Mouse (Mus musculus): ENCODE data around the gene Qtrt1.
A peak's percentile ranks its signal among the peaks of the same experiment; 100 is the strongest.

Gene Qtrt1

DNA sequence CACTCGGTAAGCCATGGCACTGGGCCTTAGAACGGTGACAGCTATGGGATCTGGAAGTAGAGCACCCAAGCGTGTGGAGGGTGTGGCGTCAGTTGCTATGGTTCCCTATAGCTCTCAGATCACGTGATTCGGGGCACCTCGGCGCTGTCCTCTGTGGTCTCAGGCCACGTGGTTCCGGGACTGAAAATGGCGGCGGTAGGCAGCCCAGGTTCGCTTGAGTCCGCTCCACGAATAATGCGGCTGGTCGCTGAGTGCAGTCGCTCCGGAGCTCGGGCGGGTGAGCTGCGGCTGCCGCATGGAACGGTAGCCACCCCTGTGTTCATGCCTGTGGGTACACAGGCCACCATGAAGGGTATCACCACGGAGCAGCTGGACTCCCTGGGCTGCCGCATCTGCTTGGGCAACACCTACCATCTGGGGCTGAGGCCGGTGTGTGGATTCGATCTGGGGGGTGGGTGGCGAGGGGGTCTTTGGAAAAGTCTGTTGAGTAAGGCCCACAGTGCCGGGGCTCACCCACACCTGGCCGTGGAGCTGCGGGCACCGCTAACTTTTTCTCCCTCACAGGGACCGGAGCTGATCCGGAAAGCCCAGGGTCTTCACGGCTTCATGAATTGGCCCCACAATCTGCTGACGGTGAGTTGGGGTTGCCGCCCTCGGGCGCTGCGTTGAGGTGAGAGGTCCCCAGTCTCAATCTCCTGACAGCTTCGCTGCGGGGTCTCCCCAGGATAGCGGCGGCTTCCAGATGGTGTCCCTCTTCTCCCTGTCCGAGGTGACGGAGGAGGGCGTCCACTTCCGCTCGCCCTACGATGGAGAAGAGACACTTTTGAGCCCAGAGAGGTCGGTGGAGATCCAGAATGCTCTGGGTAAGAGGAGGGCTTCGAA is at the start of gene Qtrt1:
Gene Qtrt1, plus strand, starts transcription at position 169 of the 882 bp plus-strand sequence.
- peak; percentile 92 for DNase-seq

DNA sequence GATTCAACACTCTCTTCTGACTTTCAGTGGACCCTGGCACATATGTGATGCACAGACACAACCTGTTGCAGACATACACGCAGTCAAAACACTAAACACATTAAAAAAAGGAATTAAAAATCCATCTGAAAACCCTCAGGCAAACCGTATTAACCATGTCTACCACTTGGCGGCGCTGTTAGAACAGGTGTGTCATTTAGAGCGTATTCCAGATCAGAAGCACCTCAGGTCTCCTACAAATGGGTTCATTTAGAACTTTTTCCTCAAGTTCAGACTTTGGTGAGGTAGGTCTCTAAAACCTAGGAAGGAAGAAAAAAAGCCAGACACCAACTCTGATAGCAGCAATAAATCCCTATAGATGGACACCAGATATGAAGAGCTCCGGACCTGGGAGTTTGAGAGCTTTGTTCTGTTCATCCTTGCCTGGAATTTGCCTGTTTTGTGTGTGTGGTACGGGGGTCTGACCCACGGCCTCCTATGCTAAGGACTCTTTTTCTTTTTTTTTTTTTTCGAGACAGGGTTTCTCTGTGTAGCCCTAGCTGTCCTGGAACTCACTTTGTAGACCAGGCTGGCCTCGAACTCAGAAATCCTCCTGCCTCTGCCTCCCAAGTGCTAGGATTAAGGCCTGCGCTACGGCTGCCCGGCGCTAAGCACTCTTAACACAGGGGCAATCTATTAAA is 45.0 kb upstream of the Qtrt1 start:
- peak; percentile 61 for DNase-seq

DNA sequence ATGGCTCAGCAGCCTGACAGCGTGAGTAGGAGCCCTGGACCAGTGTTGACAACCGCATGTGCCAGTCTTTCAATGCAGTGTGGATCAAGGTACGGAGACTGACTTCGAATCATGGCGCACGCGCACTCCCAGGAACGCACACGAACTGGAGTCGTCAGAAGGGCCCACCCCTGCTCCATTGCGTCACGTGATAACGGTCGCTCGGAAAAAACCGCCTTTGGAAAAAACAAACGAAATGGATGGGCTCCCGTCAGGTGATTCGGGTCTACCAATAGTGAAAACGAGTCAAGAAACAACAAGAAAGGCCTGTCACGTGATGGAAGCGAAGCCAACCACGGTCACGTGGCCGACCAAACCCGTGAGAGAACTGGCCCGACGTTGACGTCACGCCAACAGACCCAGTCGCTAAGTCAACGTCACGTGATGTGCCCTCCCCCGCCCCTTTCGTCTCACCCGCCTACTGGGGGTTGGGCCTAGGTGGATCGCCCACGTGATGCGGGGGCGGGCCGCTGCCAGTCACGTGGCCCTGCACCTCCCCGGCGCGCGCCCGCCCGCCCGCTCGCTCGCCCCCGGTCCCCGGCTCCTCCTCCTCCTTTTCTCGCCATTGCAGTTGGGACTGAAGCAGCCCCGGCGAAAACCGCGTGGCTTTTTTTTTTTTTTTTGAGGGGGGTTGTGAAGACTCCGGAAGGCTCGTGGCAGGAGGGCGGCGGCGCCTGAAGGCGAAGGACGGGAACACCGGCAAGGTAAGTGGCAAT is 44.1 kb upstream of the Qtrt1 start, which contains the start of gene Ilf3:
Gene Ilf3, plus strand, starts transcription at position 515 of the 755 bp plus-strand sequence.
- DNase-seq: peak; percentile 100

DNA sequence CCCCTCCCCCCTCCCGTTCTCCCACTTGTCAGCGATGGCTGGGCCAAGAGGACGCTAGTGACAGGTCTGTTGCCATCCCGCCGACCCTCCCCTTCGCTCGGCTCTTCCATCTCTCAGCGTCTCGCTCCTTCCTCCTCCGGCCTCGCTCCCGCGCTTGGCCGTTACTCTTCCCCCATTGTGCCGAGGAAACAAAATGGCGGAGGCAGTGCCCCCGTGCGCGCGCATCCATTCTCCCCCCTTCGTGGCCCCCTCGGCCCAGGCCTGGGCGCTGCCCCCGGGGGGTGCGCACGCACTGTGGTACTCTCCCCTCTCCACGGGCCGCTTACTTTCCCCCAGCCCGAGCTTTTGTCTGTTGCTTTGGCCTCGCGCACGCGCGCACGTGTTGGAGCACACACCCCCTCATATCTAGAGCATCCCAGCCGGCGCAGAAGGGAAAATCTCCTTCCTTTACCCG is 43.5 kb upstream of the Qtrt1 start:
- peak; percentile 58 for DNase-seq

DNA sequence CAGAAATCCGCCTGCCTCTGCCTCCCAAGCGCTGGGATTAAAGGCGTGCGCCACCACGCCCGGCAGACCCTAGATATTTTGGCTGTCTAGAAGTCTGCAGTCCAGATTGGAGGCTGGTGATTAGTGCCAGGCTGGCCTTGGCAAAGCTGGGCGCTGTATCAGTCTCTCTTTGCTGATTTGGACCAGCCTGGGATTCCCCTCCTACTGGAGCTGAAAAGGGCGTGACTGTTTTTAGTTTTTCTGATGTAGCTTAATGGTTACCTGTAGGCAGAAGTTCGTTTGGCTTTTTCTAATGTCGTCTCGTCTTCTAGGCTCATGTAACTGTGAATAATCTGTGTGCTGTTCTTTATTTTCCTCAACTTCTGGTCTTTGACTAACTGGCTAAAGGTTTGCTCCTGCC is 42.6 kb upstream of the Qtrt1 start:
- no peak for DNase-seq

DNA sequence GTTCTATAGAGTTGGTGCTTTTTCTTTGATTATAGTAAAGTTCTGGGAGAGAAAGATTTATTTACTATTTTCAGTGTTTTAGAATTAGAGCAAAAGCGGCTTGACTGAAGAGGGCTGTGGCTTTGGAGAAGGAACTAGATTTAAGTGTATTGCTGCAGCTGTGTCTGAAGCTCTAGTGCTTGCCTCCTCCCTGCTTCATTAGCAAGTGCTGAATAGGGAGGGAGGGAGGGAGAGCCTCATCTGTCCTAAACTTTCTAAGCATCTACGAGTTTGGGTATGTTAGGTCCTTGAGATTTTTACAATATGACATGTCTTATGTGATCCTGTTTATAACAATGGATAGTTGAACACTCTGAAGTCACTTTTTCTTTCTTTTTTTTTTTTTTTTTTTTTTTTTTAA is 40.8 kb upstream of the Qtrt1 start:
- no peak for DNase-seq

DNA sequence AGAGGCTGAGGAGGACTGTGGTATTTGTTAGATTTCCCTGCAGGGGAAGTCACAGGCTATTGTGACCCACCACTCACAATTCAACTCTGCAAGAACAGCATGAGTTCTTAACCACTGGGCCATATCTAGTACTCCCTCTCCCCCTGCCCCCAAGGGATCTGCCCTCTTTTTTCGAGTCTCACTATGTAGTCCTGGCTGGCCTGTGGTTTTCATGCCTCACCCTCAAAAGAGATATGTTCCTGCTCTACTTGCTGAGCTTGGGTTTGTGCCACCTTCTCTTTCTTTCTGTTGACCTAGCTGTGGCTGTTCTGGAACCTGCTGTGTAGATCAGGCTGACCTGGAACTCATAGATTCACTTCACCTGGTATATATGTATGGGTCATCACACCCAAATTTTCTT is 39.1 kb upstream of the Qtrt1 start:
- no peak for DNase-seq

DNA sequence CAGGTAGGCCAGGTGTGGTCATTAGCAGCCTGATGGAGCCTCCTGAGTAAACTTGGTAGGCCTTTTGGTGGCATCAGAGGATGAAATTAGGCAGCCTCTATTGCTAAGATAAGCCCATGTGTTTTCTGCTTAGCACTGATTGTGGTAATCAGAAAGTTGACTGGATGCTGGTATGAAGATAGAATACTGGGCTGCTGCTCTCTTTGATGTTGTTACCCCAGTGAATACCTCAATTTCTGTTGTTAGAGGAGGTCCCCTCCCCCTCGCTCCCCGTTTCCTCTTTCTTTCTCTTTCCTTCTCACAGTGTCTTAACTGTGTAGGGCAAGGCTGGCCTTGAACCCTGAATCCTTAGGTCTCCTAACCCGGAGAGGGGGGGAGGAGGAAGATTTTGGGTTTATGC is 32.4 kb upstream of the Qtrt1 start:
- DNase-seq: no peak

DNA sequence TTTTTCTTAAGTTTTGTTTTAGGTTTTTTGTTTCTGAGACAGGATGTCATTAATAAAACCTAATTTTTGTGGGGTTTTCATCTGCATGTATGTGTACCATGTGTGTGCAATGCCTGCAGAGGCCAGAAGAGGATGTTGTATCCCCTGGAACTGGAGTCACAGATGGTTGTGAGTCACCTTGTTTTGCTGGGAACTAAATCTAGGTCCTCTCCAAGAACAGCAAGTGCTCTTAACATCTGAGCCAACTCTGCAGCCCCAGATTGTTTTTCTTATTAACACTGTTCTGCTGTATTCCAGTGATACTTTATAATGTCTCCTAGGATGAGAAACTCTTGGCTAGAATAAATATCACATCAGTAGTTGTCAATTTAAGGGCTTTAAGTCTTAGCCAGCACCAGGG is 30.8 kb upstream of the Qtrt1 start:
- no peak for DNase-seq

DNA sequence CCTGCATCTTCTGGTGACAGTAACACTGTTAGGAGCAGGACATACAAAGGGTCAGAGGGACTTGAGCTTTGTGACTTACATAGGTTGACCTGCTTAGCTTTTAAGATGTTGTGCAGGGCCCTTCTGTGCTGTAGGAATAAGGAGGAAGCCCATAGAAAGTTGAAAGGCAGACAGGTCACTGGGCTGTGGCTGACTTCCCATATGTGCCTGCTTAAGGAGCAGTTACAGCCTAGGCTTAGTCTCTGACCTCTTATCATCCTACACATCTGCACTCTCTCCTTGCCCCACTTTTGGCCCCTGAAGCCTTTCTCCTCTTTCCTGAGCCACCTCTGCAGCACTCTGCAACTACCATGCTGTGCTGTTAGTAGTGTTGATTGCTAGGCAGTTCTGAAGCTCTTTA is 27.7 kb upstream of the Qtrt1 start:
- DNase-seq: no peak

DNA sequence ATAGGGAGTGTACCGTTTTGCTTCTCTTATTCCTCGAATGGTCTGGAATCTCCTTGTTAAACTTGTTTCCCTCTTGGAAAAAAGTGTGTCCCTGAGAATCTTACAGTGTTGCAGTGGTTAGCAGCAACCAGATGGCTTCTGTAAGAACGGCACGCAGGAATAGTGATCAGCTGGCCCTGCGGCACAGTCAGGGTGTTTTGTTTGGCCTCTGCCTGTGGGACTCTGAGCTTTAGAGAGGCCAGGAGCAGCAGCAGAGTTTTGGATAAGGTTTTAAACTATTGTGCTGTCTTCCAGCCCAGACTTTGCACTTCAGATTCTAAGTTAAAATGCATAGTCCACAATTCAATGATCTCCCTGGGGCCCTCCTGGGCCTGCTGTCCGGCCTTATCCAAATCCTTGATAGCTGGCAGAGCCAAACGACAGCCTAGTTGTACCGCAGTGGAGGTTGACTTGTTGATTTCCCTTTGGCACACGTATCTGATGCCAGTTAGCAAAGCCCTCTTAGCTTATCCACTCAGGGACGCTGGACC is 18.9 kb upstream of the Qtrt1 start:
- DNase-seq: no peak

DNA sequence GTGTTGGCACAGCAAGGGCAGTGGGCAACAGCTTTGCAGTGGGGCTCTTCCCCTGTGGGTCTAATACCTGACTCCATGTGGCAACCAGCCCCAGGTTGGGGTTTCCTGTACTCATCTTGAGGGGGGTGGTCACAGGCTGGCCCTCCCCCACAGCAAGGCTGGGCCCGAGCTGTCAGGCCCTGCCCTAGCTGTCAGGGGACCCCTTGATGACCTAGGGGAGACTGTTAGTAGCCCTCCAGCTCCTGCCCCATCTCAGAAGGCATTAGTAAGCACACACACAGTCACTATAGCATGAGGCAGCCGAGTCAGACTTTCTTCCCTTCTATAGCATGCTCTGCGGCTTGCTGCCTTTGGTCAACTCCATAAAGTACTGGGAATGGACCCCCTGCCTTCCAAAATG is 15.9 kb upstream of the Qtrt1 start:
- no peak for DNase-seq

DNA sequence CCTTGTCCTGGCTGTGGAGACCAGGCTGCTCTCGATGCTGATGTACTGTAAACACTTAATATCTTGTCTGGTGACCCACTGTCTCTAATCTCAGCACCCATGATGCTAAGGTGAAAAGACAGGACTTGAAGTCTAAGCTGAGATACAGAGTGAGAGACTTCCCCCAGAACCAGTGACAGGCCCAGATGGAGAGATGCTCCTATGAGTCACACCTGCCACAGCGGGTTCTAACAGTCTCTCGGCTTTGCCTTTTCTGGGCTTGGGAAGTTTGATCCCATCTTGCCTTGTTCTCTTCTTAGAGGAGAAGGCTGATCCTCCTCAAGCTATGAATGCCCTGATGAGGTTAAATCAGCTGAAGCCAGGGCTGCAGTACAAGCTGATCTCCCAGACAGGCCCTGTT is 14.5 kb upstream of the Qtrt1 start:
- DNase-seq: no peak

DNA sequence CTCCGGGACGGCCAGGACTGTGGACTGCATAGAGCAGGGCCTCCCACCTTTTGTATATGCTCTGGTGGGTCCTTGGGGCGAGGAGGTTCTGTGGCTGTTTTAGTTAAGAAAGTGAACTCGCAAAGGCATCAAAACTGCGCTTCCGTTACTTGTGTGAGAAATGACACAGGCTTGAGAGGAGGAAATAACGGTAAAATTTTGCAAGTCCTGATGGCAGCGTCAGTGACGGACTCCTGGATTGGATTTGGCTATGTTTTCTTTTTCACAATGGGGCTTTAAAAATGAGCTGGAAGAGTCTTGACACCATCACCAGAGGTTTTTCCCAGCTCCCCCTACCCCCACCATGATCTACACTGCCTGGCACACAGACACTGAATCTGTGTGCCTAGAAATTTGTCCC is 10.6 kb upstream of the Qtrt1 start:
- no peak for DNase-seq

DNA sequence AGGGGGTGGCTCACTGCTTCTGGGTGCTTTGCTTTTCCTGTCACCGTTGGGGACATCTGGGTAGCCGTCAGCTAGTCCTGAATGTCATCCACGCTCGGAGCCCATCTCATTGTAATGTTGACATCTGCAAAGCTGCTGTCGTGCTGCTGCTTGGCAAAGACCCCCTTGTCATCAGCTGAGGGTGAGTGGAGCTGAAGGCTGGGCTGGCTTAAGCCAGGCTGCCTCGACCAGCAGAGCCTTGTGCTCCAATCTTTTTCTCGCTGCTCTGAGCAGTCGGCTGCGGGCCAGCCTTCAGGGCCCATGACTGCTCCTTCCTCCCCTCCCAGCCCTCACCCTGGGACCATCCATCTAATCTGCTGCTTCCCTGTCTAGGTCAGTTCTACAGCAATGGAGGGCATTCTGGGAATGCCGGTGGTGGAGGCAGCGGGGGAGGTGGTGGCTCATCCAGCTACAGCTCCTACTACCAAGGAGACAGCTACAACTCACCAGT is 8.8 kb upstream of the Qtrt1 start:
- DNase-seq: no peak

DNA sequence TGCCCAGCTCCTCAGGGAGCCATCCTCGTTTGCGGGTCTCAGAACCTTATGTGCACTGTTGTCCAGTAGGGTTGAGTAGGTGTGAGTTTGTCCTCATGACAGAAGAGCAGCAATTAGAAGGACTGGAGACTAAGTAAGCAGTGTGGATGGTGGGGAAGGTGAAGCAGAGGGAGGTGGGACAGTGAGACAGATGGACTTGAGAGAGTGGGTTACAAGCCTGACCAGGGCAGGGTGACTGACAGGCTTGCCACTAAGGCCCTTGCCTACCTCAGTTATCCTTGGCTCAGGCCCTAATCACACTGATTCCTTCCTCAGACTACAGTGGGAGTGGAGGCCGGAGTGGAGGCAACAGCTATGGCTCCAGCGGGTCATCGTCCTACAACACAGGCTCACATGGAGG is 7.9 kb upstream of the Qtrt1 start:
- no peak for DNase-seq

DNA sequence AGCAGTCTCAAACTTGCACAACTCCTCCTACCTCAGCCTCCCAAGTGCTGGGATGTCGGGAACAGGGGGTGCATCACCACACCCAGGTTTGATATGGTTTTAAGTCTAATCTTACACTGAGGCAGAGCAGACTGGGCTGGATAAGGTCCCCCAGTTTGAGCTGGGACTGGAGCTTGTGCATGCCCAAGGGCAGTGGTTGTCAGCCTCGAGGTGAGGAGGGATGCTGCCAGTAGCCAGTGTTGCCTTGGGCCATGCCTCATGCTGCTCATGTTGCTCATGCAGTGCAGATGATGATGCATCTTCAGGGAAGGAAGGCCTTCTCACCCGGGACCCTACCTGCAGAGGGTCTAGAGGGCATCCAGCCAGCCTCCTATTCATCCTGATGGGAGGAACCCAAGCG is 6.1 kb upstream of the Qtrt1 start:
- no peak for DNase-seq

DNA sequence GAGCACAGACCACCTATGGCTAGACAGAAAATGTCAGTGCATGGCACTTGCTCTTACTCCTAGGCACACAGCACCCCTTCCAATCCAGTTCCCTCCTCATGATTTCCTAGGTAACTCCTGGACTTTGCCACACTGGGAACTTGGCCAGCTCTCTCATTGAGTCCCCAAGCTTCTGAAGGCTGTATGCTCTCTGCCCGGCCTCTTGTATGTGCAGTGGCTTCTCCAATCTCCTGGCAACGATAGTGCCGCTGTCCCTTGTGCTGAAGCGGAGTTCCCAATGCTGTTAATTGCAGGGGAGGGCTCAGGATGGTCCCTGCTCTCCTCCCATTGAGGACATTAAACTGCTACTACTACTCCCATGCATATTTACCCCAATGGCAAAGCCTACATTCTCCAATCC is 3.7 kb upstream of the Qtrt1 start:
- no peak for DNase-seq

DNA sequence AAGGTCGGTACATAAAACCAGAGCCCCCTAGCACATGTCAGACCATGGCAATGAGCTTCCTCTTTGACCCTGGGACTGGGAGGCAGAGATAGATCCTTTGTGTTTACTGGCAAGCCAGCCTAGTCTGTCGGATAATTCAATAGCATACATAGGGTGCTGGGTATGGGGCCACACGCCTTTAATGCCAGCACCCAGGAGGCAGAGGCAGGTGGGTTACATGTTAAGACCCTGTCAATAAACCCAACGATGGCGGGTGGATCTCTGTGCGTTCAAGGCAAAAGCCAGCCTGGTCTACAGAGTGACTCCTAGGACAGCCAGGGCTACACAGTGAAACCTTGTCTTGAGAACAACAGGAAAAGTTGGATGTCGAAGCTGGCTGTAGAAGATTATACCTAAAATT is 3.0 kb upstream of the Qtrt1 start:
- no peak for DNase-seq

DNA sequence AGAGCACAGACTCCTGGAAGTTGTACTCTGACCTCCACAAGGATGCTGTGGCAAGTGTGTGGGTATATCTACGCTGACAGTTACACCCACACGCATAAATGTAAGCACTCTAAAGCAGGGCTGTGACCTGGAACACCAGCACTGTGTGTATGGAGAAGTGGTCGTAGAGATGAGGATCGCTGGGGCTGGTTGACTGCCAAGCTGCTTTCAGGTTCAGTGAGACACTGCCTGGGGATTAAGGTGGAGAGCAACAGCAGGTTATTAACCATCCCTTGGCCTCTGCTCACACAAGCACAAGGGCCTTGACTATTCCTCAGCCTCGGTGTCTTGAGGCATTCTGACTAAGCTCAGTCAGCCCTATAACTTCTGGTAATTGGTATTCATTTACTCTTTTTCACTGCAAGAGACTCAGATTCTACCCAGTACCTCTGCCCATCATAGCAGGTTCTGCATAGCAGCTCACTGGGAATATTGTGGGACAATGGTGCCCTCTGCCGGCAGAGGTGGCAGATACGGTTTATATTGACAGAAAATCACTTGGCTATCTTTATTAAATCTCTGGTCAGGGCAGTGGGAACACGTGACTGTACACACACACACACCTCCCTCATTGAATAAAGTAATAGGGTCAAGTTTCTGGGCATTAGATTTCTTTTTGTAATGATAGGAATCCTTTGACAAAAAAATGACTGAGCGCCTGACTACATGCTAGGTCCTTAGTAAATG is 1.9 kb upstream of the Qtrt1 start:
- peak; percentile 79 for DNase-seq

DNA sequence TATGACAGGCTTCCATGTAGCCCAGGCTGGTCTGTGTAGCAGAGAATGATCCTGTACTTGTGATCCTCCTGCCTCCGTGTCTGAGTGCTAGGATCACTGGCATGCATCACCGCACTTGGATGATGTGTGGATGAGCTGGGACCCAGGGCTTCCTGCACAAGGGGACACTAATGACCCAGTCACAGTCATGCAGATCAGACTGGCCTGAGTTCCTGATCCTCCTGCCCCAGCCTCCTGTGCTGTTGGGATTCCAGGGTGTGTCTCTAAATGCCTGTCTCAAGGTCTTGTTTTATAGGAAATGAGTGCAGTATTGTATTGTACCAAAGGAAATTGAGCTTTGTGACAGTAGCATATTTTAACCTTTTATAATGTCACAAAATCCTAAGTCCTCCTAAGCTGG is 6.2 kb downstream of the Qtrt1 start:
- no peak for DNase-seq

DNA sequence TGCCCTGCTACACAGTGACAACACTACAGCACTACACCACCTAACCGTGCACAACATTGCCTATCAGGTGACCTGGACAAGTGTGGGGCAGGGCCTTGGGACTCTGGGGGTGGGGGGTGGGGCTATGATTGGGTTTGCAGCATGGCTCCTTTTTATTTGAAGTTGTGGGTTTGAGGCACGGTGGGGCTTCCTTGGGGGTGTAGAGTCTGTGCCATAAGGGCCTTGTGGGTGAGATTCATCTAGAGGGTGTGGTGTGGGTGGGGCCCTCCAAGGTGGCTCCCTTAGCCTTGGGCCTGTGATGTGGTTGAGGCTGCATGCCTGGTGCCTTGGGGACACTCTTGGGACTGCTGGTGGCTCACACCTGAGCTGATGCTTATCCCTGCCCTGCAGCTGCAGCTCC is 8.0 kb downstream of the Qtrt1 start:
- no peak for DNase-seq
